Mouse (Mus musculus): ENCODE measurements around the gene Pqlc2.

DNA sequence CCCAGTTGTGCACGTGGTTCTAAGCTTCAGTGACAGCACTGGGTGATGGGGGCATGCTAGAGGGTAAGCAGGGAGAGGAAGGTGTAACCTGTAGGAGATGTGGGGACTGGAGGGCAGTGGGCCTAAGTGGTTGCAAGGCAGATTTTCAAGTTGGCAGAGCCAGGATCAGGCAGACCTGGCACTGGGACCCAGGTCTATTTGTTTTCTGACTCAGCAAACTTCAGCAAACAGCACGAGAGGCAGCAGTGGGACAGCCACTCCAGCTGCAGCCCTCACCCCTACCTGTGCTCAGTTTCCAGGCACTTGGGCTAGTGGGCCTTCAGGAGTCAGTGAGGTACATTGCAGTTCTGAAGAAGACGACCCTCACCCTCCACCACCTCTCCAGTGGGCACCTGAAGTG, 46.7 kb upstream of the Pqlc2 start:
- TF ChIP-seq CTCF (IDR thresholded peaks at IDR 0.05; ENCODE audit: borderline replicate concordance, extremely low read depth, insufficient read depth, insufficient read length) (no peak), POLR2A (IDR thresholded peaks at IDR 0.05; ENCODE audit: borderline replicate concordance, extremely low read depth, insufficient read depth, insufficient read length, poor library complexity, severe bottlenecking) (no peak)
